In genomic region chr1:151891194-151891593, GRCm38 (mm10) we compare ENCODE assay signal across 14 mouse cellular contexts.
DNase-seq lines count a peak whose midpoint lies in the region; ATAC-seq and TF ChIP-seq lines count a peak whose summit lies in the region.
"Had no signal": no experiment of that assay in that cellular context is flagged by ENCODE, and none has a peak within 500 bp of the region (broad histone marks: within the 10 kb centered on the region; RNA-seq: fewer than 3 reads in every experiment).

No protein-coding gene starts in this region.

- no peak for TF ChIP-seq CTCF in kidney, adult 2 months (conservative IDR thresholded peaks at IDR 0.05; ENCODE audit: insufficient read depth, insufficient read length, low read depth, low read length)

- H3K4me3 ChIP-seq in embryonic facial prominence, embryonic 12.5 days = no peak overlapping the region
- H3K4me3 ChIP-seq in embryonic facial prominence, embryonic 10.5 days = no peak overlapping the region
- H3K4me3 ChIP-seq in kidney, embryonic 14.5 days (ENCODE audit: low read length) = no peak overlapping the region
- no peak overlapping the region for H3K4me3 ChIP-seq in kidney, adult 2 months (ENCODE audit: insufficient read depth, low read depth, low read length)
- no peak overlapping the region for H3K4me3 ChIP-seq in embryonic facial prominence, embryonic 14.5 days (ENCODE audit: low read depth, low read length)
- H3K4me3 ChIP-seq: forebrain, embryonic 12.5 days; hindbrain, embryonic 13.5 days had no signal

- peaks cover 13% of the 10 kb centered on the region for H3K4me1 ChIP-seq in embryonic facial prominence, embryonic 12.5 days
- H3K4me1 ChIP-seq in embryonic facial prominence, embryonic 10.5 days = peaks cover 7% of the 10 kb centered on the region; the same call in 1 of the 2 replicates
- peaks cover 5% of the 10 kb centered on the region; the same call in 1 of the 2 replicates for H3K4me1 ChIP-seq in kidney, embryonic 14.5 days (ENCODE audit: control insufficient read depth, insufficient read depth, low read length)
- H3K4me1 ChIP-seq in kidney, adult 2 months (ENCODE audit: control insufficient read depth, insufficient read depth, low read length) = no peaks in the 10 kb centered on the region
- H3K4me1 ChIP-seq in embryonic facial prominence, embryonic 14.5 days (ENCODE audit: control insufficient read depth, insufficient read depth, low read length) = peaks cover 46% of the 10 kb centered on the region

- no peak overlapping the region for H3K4me2 ChIP-seq in embryonic facial prominence, embryonic 12.5 days (replicated peaks)
- no peak overlapping the region for H3K4me2 ChIP-seq in kidney, embryonic 14.5 days (replicated peaks; ENCODE audit: low read depth, low read length)
- H3K4me2 ChIP-seq in embryonic facial prominence, embryonic 14.5 days (ENCODE audit: low read depth, low read length) = no peak overlapping the region
- H3K4me2 ChIP-seq: forebrain, embryonic 12.5 days; hindbrain, embryonic 13.5 days had no signal

- peak overlapping the region; percentile 84; the same call in 1 of the 2 replicates for H3K27ac ChIP-seq in embryonic facial prominence, embryonic 12.5 days
- H3K27ac ChIP-seq in embryonic facial prominence, embryonic 10.5 days (replicated peaks) = no peak overlapping the region
- H3K27ac ChIP-seq in kidney, embryonic 14.5 days (ENCODE audit: low read depth, low read length) = peak overlapping the region; percentile 30; the same call in 1 of the 2 replicates
- no peak overlapping the region for H3K27ac ChIP-seq in kidney, adult 2 months (ENCODE audit: insufficient read depth, low read depth, low read length)
- peak overlapping the region; percentile 87 for H3K27ac ChIP-seq in embryonic facial prominence, embryonic 14.5 days (replicated peaks; ENCODE audit: low read depth, low read length)
- H3K27ac ChIP-seq: hindbrain, embryonic 13.5 days had no signal

- no peak for TF ChIP-seq POLR2A in kidney, adult 2 months (IDR thresholded peaks at IDR 0.05; ENCODE audit: low read depth, low read length)

- H3K36me3 ChIP-seq in embryonic facial prominence, embryonic 12.5 days = no peaks in the 10 kb centered on the region
- H3K36me3 ChIP-seq in embryonic facial prominence, embryonic 10.5 days (replicated peaks) = peaks cover 7% of the 10 kb centered on the region; the same call in 1 of the 2 replicates
- no peaks in the 10 kb centered on the region for H3K36me3 ChIP-seq in kidney, embryonic 14.5 days (ENCODE audit: control insufficient read depth, insufficient read depth, low read length)
- no peaks in the 10 kb centered on the region for H3K36me3 ChIP-seq in kidney, adult 2 months (ENCODE audit: control insufficient read depth, insufficient read depth, low read length)
- H3K36me3 ChIP-seq in embryonic facial prominence, embryonic 14.5 days (ENCODE audit: control insufficient read depth, insufficient read depth, low read length) = peaks cover 3% of the 10 kb centered on the region; the same call in 1 of the 2 replicates

- no peaks in the 10 kb centered on the region for H3K9me3 ChIP-seq in embryonic facial prominence, embryonic 12.5 days
- H3K9me3 ChIP-seq in embryonic facial prominence, embryonic 10.5 days = no peaks in the 10 kb centered on the region
- H3K9me3 ChIP-seq in kidney, embryonic 14.5 days (ENCODE audit: control insufficient read depth, low read length) = no peaks in the 10 kb centered on the region
- H3K9me3 ChIP-seq in embryonic facial prominence, embryonic 14.5 days (ENCODE audit: control insufficient read depth, low read length) = no peaks in the 10 kb centered on the region
- H3K9me3 ChIP-seq: forebrain, embryonic 12.5 days; hindbrain, embryonic 13.5 days had no signal

- WGBS in embryonic facial prominence, embryonic 12.5 days = 80% methylated on average over 9 of the region's 9 CpGs
- WGBS in embryonic facial prominence, embryonic 10.5 days = 89% methylated on average over 9 of the region's 9 CpGs
- WGBS in kidney, embryonic 14.5 days = 74% methylated on average over 9 of the region's 9 CpGs
- WGBS in kidney, adult 2 months = 70% methylated on average over 9 of the region's 9 CpGs
- WGBS in embryonic facial prominence, embryonic 14.5 days = 47% methylated on average over 9 of the region's 9 CpGs

- no peak overlapping the region for H3K9ac ChIP-seq in embryonic facial prominence, embryonic 12.5 days
- no peak overlapping the region for H3K9ac ChIP-seq in kidney, embryonic 14.5 days (ENCODE audit: low read depth, low read length)
- H3K9ac ChIP-seq in embryonic facial prominence, embryonic 14.5 days (ENCODE audit: low read depth, low read length) = no peak overlapping the region
- H3K9ac ChIP-seq: forebrain, embryonic 12.5 days; hindbrain, embryonic 13.5 days; liver, postnatal 0 days had no signal

- no peak for DNase-seq in embryonic facial prominence, embryonic 10.5 days (ENCODE audit: low spot score)
- DNase-seq in kidney, adult 2 months = no peak
- DNase-seq in embryonic facial prominence, embryonic 14.5 days (ENCODE audit: low spot score) = peak; percentile 83
- DNase-seq in lung, postnatal 25 days (ENCODE audit: low spot score) = peak; percentile 20
- DNase-seq in right cerebral cortex, postnatal 10 days (ENCODE audit: low spot score in 2 of 2) = no peak
- DNase-seq in cerebellum, adult 9-10 months = no peak
- DNase-seq: adrenal gland, postnatal 36 days; kidney, postnatal 36 days; liver, postnatal 0 days; thymus, adult 18-20 months had no signal

- H3K27me3 ChIP-seq in embryonic facial prominence, embryonic 12.5 days = no peaks in the 10 kb centered on the region
- no peaks in the 10 kb centered on the region for H3K27me3 ChIP-seq in embryonic facial prominence, embryonic 10.5 days (replicated peaks; ENCODE audit: low read depth, poor library complexity, severe bottlenecking)
- no peaks in the 10 kb centered on the region for H3K27me3 ChIP-seq in kidney, embryonic 14.5 days (ENCODE audit: control insufficient read depth, insufficient read depth, low read length)
- no peaks in the 10 kb centered on the region for H3K27me3 ChIP-seq in kidney, adult 2 months (replicated peaks; ENCODE audit: control insufficient read depth, insufficient read depth, low read length)
- no peaks in the 10 kb centered on the region for H3K27me3 ChIP-seq in embryonic facial prominence, embryonic 14.5 days (replicated peaks; ENCODE audit: control insufficient read depth, insufficient read depth, low read length)
- H3K27me3 ChIP-seq: forebrain, embryonic 12.5 days; hindbrain, embryonic 13.5 days had no signal

- ATAC-seq in embryonic facial prominence, embryonic 12.5 days (ENCODE audit: insufficient number of reproducible peaks, insufficient read depth, low FRiP score, low TSS enrichment) = no peak
- no peak for ATAC-seq in kidney, embryonic 14.5 days (ENCODE audit: low FRiP score, low TSS enrichment)
- 0 out of 2 replicates have a peak, but pooled peaks have one; percentile 17 for ATAC-seq in embryonic facial prominence, embryonic 14.5 days (ENCODE audit: low read depth)
- ATAC-seq: liver, postnatal 0 days had no signal

Comparison
In these comparisons a context has a peak if more than half of its experiments do, and no peak if none do; other contexts are left out.
1. H3K27ac ChIP-seq: peak in embryonic facial prominence, embryonic 12.5 days (single experiment), kidney, embryonic 14.5 days (single experiment) and embryonic facial prominence, embryonic 14.5 days (single experiment); none in embryonic facial prominence, embryonic 10.5 days (single experiment) and kidney, adult 2 months (single experiment).
2. DNase-seq: peak in embryonic facial prominence, embryonic 14.5 days (single experiment) and lung, postnatal 25 days (single experiment); none in embryonic facial prominence, embryonic 10.5 days (single experiment), kidney, adult 2 months (single experiment), right cerebral cortex, postnatal 10 days (0 of 2) and cerebellum, adult 9-10 months (single experiment).